Mouse (Mus musculus) kidney, postnatal 0 days (tissue): ENCODE data around the gene Gm10273. TPM values are rescaled to one million over a fixed set of nuclear protein-coding genes. Genes with fewer than 3 reads are reported as not detected.

Source experiments
- ATAC-seq: fragments of 200-750 bp; cut with Nextera tagmentation; replicated peaks from 2 replicates; pipeline ENCODE4 v1.8.0; 2017; ENCODE audit warnings: low read depth, moderate number of reproducible peaks, moderate TSS enrichment, moderate library complexity; ENCODE audit not compliant: low FRiP score
- DNase-seq: peaks from one replicate; pipeline ENCODE4 v3.0.0-alpha.2; 2016; ENCODE audit warnings: low spot score
- H3K27ac ChIP-seq: fragments of 300-500 bp; sonication (generic); 2 replicates; pipeline ENCODE4 v1.5.1; 2014; ENCODE audit warnings: mild to moderate bottlenecking
- H3K27me3 ChIP-seq: fragments of 300-500 bp; sonication (generic); 2 replicates; pipeline ENCODE4 v1.6.1; 2014; ENCODE audit warnings: low read length, mixed read lengths; ENCODE audit not compliant: insufficient read depth
- H3K36me3 ChIP-seq: fragments of 300-500 bp; sonication (generic); 2 replicates; pipeline ENCODE4 v1.6.1; 2014; ENCODE audit warnings: low read length, mixed read lengths; ENCODE audit not compliant: insufficient read depth
- H3K4me1 ChIP-seq: fragments of 300-500 bp; sonication (generic); replicated peaks from 2 replicates; pipeline ENCODE4 v1.6.1; 2014; ENCODE audit warnings: antibody characterized with exemption, low read length, mixed read lengths; ENCODE audit not compliant: insufficient read depth
- H3K4me2 ChIP-seq: fragments of 300-500 bp; sonication (generic); 2 replicates; pipeline ENCODE4 v1.6.1; 2014; ENCODE audit warnings: mild to moderate bottlenecking, low read length, moderate library complexity, mixed read lengths
- H3K4me3 ChIP-seq: fragments of 300-500 bp; sonication (generic); replicated peaks from 2 replicates; pipeline ENCODE4 v1.5.1; 2014; ENCODE audit warnings: low read depth, low read length
- H3K9ac ChIP-seq: fragments of 300-500 bp; sonication (generic); 2 replicates; pipeline ENCODE4 v1.6.1; 2014; ENCODE audit warnings: low read depth, low read length
- H3K9me3 ChIP-seq: fragments of 300-500 bp; sonication (generic); replicated peaks from 2 replicates; pipeline ENCODE4 v1.6.1; 2016; ENCODE audit warnings: low read length, inconsistent platforms, mixed read lengths
- CTCF ChIP-seq: IDR thresholded peaks from 2 replicates; pipeline ENCODE4 v1.5.1; 2016; ENCODE audit warnings: antibody characterized with exemption, low read depth, mild to moderate bottlenecking, moderate library complexity
- WGBS: fragments of 180-500 bp; shearing (Covaris S2); extraction: QIAGEN DNeasy Blood & Tissue Kit; methylation state at CpG from one replicate; pipeline ENCODE4 v1.1.7; 2014; 5-methylcytosine and 5-hydroxymethylcytosine counted together
- polyA plus RNA-seq: library from polyadenylated mRNA; unstranded; fragments of >200 nt; fragmentation: Nextera tagmentation; extraction: Ambion mirVana; gene quantifications from 2 replicates; pipeline ENCODE4 v1.2.1, GENCODE M21; 2015

The Gm10273 gene
- polyA plus RNA-seq, 1 experiment from 2014 or later: 10.0 TPM

- Histone ChIP-seq H3K4me1 (no peaks in the 10 kb centered on the region), H3K9me3 (no peaks in the 10 kb centered on the region), H3K27ac (no peak overlapping the region), H3K4me2 (no peak overlapping the region), H3K9ac (no peak overlapping the region), H3K4me3 (no peak overlapping the region), H3K36me3 (peaks cover 38% of the 10 kb centered on the region), H3K27me3 (no peaks in the 10 kb centered on the region)
- ATAC-seq (no peak), DNase-seq (peak; percentile 20)
- WGBS: 96% methylated on average over 4 of the region's 4 CpGs
- TF ChIP-seq CTCF: peak; percentile 65
Observed at GRCm38 (mm10) chr10:59358744-59359143, 36.7 kb upstream of the Gm10273 start.

- peaks cover 69% of the 10 kb centered on the region for H3K36me3 ChIP-seq
- no peak for TF ChIP-seq CTCF
- no peak overlapping the region for H3K9ac ChIP-seq
- no peak overlapping the region for H3K27ac ChIP-seq
- H3K4me3 ChIP-seq: no peak overlapping the region
- H3K9me3 ChIP-seq: no peaks in the 10 kb centered on the region
- no peaks in the 10 kb centered on the region for H3K27me3 ChIP-seq
- no peaks in the 10 kb centered on the region for H3K4me1 ChIP-seq
- H3K4me2 ChIP-seq: no peak overlapping the region
- WGBS: 84% methylated on average over 2 of the region's 2 CpGs
- no peak for DNase-seq
- no peak for ATAC-seq
Observed at GRCm38 (mm10) chr10:59363208-59363607, 32.2 kb upstream of the Gm10273 start.

GRCm38 (mm10) chr10:59364551-59364950, 30.9 kb upstream of the Gm10273 start:
- H3K4me3 ChIP-seq: no peak overlapping the region
- H3K4me2 ChIP-seq: no peak overlapping the region
- H3K27me3 ChIP-seq: no peaks in the 10 kb centered on the region
- WGBS: 89% methylated on average over 3 of the region's 3 CpGs
- no peak for DNase-seq
- no peak overlapping the region for H3K9ac ChIP-seq
- no peaks in the 10 kb centered on the region for H3K9me3 ChIP-seq
- TF ChIP-seq CTCF: no peak
- peaks cover 80% of the 10 kb centered on the region for H3K36me3 ChIP-seq
- no peaks in the 10 kb centered on the region for H3K4me1 ChIP-seq
- ATAC-seq: no peak
- no peak overlapping the region for H3K27ac ChIP-seq

- no peak for TF ChIP-seq CTCF
- Histone ChIP-seq H3K27ac (no peak overlapping the region), H3K36me3 (peaks cover 88% of the 10 kb centered on the region), H3K4me1 (no peaks in the 10 kb centered on the region), H3K9ac (no peak overlapping the region), H3K9me3 (no peaks in the 10 kb centered on the region), H3K4me2 (no peak overlapping the region), H3K4me3 (no peak overlapping the region), H3K27me3 (no peaks in the 10 kb centered on the region)
- WGBS: 76% methylated on average over 5 of the region's 5 CpGs
- DNase-seq (no peak), ATAC-seq (no peak)
Observed at GRCm38 (mm10) chr10:59365804-59366589, 29.4 kb upstream of the Gm10273 start.

GRCm38 (mm10) chr10:59366746-59367145, 28.7 kb upstream of the Gm10273 start:
- Histone ChIP-seq H3K4me2 (no peak overlapping the region), H3K36me3 (peaks cover 89% of the 10 kb centered on the region)
- 96% methylated on average over 4 of the region's 4 CpGs for WGBS

GRCm38 (mm10) chr10:59367206-59367605, 28.2 kb upstream of the Gm10273 start:
- ATAC-seq: no peak
- peaks cover 84% of the 10 kb centered on the region for H3K36me3 ChIP-seq
- WGBS: 70% methylated on average over 4 of the region's 4 CpGs

More at GRCm38 (mm10) chr10:59366746-59367145, 28.7 kb upstream of the Gm10273 start:
- no peaks in the 10 kb centered on the region for H3K4me1 ChIP-seq
- H3K9me3 ChIP-seq: no peaks in the 10 kb centered on the region
- no peak for DNase-seq
- no peak overlapping the region for H3K4me3 ChIP-seq
- no peak for ATAC-seq
- no peak overlapping the region for H3K9ac ChIP-seq
- H3K27ac ChIP-seq: no peak overlapping the region
- TF ChIP-seq CTCF: no peak
- no peaks in the 10 kb centered on the region for H3K27me3 ChIP-seq

More at GRCm38 (mm10) chr10:59367206-59367605, 28.2 kb upstream of the Gm10273 start:
- Histone ChIP-seq H3K9ac (no peak overlapping the region), H3K4me2 (no peak overlapping the region), H3K27ac (no peak overlapping the region), H3K9me3 (no peaks in the 10 kb centered on the region), H3K4me3 (no peak overlapping the region), H3K27me3 (no peaks in the 10 kb centered on the region), H3K4me1 (no peaks in the 10 kb centered on the region)
- TF ChIP-seq CTCF: no peak
- no peak for DNase-seq
